Comparison of ENCODE assay signal across 24 mouse cellular contexts in the genomic region with DNA sequence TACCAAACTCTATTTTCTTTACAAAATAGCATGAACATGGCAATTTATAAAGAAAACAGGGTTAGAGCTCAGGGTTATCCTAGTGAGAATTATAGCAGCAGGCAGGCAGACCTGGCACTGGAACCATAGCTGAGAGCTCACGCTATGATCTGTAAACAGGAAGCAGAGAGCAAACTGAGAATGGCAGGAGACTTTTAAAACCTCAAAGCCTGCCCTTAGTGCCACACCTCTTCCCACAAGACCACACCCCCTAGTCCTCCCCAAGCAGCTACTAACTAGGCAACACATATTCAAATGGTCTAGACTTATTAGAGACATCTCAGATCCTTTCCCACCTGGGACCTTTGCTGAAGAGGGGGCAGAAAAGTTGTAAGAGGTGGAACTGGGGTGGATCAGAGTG.
DNase-seq lines count a peak whose midpoint lies in the region; ATAC-seq and TF ChIP-seq lines count a peak whose summit lies in the region.
"Had no signal": no experiment of that assay in that cellular context is flagged by ENCODE, and none has a peak within 500 bp of the region (broad histone marks: within the 10 kb centered on the region; RNA-seq: fewer than 3 reads in every experiment).

No protein-coding gene starts in this region.

- no peak overlapping the region for H3K4me3 ChIP-seq in CH12.LX (replicated peaks in 1 of 3; ENCODE audit: low read depth in 2 of 3, low read length in 2 of 3, poor library complexity in 1 of 3)
- H3K4me3 ChIP-seq in lung, adult 2 months (replicated peaks; ENCODE audit: extremely low read depth, low read depth, low read length): no peak overlapping the region
- H3K4me3 ChIP-seq: embryonic facial prominence, embryonic 15.5 days; erythroblast, embryonic 14.5 days; forebrain, embryonic 10.5 days; forebrain, embryonic 15.5 days; heart, adult 2 months; heart, embryonic 12.5 days; hindbrain, embryonic 13.5 days had no signal

- no peaks in the 10 kb centered on the region for H3K27me3 ChIP-seq in CH12.LX (replicated peaks)
- H3K27me3 ChIP-seq: embryonic facial prominence, embryonic 15.5 days; forebrain, embryonic 15.5 days; heart, embryonic 12.5 days; hindbrain, embryonic 13.5 days had no signal

- no peak for TF ChIP-seq RAD21 in CH12.LX (IDR thresholded peaks at IDR 0.05; ENCODE audit: low read depth, low read length)

- DNase-seq in A20 (ENCODE audit: low read depth, low spot score) (peak; percentile 24), CH12.LX (ENCODE audit: extremely low read depth) (peak; percentile 13)
- DNase-seq in lung, adult 2 months: no peak
- no peak for DNase-seq in adrenal gland, adult (ENCODE audit: inconsistent age in 2 of 2, low spot score in 1 of 2)
- DNase-seq in natural killer cell, adult 2 months (ENCODE audit: low spot score in 2 of 2): no peak
- DNase-seq in cerebellum, postnatal 14 days: no peak
- DNase-seq: adrenal gland, postnatal 14 days; cerebellum, adult 11-12 months; cerebellum, adult 9-11 months; embryo, embryonic 11 days; gastrocnemius, postnatal 10 days; heart, adult 2 months; heart, postnatal 36 days; kidney, adult 9 months had no signal

- no peak overlapping the region for H3K9ac ChIP-seq in CH12.LX (ENCODE audit: insufficient read depth, low read depth)
- H3K9ac ChIP-seq: embryonic facial prominence, embryonic 15.5 days; forebrain, embryonic 15.5 days; heart, embryonic 12.5 days; hindbrain, embryonic 13.5 days had no signal

- no peaks in the 10 kb centered on the region for H3K79me2 ChIP-seq in CH12.LX (replicated peaks; ENCODE audit: control insufficient read depth, extremely low read depth, insufficient read depth, poor library complexity, severe bottlenecking)

- no peak overlapping the region for H3K27ac ChIP-seq in CH12.LX (ENCODE audit: insufficient read depth, low read depth)
- H3K27ac ChIP-seq: embryonic facial prominence, embryonic 15.5 days; forebrain, embryonic 10.5 days; forebrain, embryonic 15.5 days; heart, adult 2 months; hindbrain, embryonic 13.5 days; hindbrain, postnatal 0 days had no signal

- in situ Hi-C loops in CH12.LX (cut with MboI; ENCODE audit: low pct_ligation_motif_present, low pct_unique_long_range_greater_than_20kb, low sequenced_read_pairs): no loop called here

- peak; percentile 45 to 59 for ATAC-seq in hematopoietic stem cell, adult 5-6 weeks (replicated peaks in 1 of 2; ENCODE audit: insufficient read depth in 1 of 2, low FRiP score in 2 of 2, low TSS enrichment in 1 of 2, low read depth in 1 of 2, poor library complexity in 2 of 2, severe bottlenecking in 2 of 2)
- peak; percentile 72 for ATAC-seq in megakaryocyte progenitor cell, adult 5-6 weeks (replicated peaks; ENCODE audit: poor library complexity)
- ATAC-seq: forebrain, embryonic 15.5 days; hindbrain, postnatal 0 days; intestine, embryonic 16.5 days had no signal

- no peak overlapping the region for H3K4me2 ChIP-seq in CH12.LX (ENCODE audit: insufficient read depth, low read depth, poor library complexity, severe bottlenecking)
- H3K4me2 ChIP-seq: embryonic facial prominence, embryonic 15.5 days; forebrain, embryonic 15.5 days; heart, embryonic 12.5 days; hindbrain, embryonic 13.5 days had no signal

- H3K9me3 ChIP-seq in CH12.LX (replicated peaks; ENCODE audit: low read length): no peaks in the 10 kb centered on the region
- H3K9me3 ChIP-seq: embryonic facial prominence, embryonic 15.5 days; forebrain, embryonic 10.5 days; forebrain, embryonic 15.5 days; heart, embryonic 12.5 days; hindbrain, embryonic 13.5 days had no signal

- TF ChIP-seq EP300 in CH12.LX (IDR thresholded peaks at IDR 0.05; ENCODE audit: low read length): no peak

- 5% methylated on average over 1 of the region's 1 CpGs for WGBS in lung, adult 2 months

- TF ChIP-seq POLR2A in CH12.LX (IDR thresholded peaks at IDR 0.05; ENCODE audit: low read depth, low read length): no peak
- TF ChIP-seq POLR2A in lung, adult 2 months (IDR thresholded peaks at IDR 0.05; ENCODE audit: borderline replicate concordance, extremely low read depth, low read depth, low read length): no peak

- dilution Hi-C loops in CH12.LX (cut with MboI; ENCODE audit: extremely low pct_ligation_motif_present, extremely low pct_unique_long_range_greater_than_20kb, low sequenced_read_pairs): no loop called here

- H3K4me1 ChIP-seq in CH12.LX (ENCODE audit: control insufficient read depth in 1 of 2, insufficient read depth in 2 of 2): peaks cover 0 to 4% of the 10 kb centered on the region in 2 experiments; a peak in 1 of 4 replicates
- no peaks in the 10 kb centered on the region for H3K4me1 ChIP-seq in lung, adult 2 months (ENCODE audit: control insufficient read depth, insufficient read depth, low read length)
- H3K4me1 ChIP-seq: embryonic facial prominence, embryonic 15.5 days; forebrain, embryonic 10.5 days; heart, embryonic 12.5 days; hindbrain, embryonic 13.5 days had no signal

- TF ChIP-seq CTCF in CH12.LX (conservative IDR thresholded peaks at IDR 0.05 in 1 of 2, IDR thresholded peaks at IDR 0.05 in 1 of 2; ENCODE audit: low read depth in 2 of 2, low read length in 2 of 2): no peak
- no peak for TF ChIP-seq CTCF in lung, adult 2 months (IDR thresholded peaks at IDR 0.05; ENCODE audit: insufficient read depth, low read length)

- no peaks in the 10 kb centered on the region for H3K36me3 ChIP-seq in CH12.LX (replicated peaks in 1 of 2; ENCODE audit: control insufficient read depth in 1 of 2, insufficient read depth in 1 of 2, low read length in 1 of 2)
- H3K36me3 ChIP-seq: embryonic facial prominence, embryonic 15.5 days; forebrain, embryonic 10.5 days; forebrain, embryonic 15.5 days; heart, embryonic 12.5 days; hindbrain, embryonic 13.5 days had no signal

TF ChIP-seq in CH12.LX, 34 proteins besides CTCF, POLR2A, EP300 and RAD21:
- no peak for TF ChIP-seq ZMIZ1 (IDR thresholded peaks at IDR 0.05; ENCODE audit: low read depth, low read length)
- TF ChIP-seq USF2 (conservative IDR thresholded peaks at IDR 0.05; ENCODE audit: low read depth, low read length): no peak
- TF ChIP-seq BHLHE40 (IDR thresholded peaks at IDR 0.05; ENCODE audit: low read depth, low read length): no peak
- no peak for TF ChIP-seq MXI1 (IDR thresholded peaks at IDR 0.05; ENCODE audit: low read depth, low read length)
- no peak for TF ChIP-seq JUND (conservative IDR thresholded peaks at IDR 0.05; ENCODE audit: low read depth, low read length)
- no peak for TF ChIP-seq SIN3A (IDR thresholded peaks at IDR 0.05; ENCODE audit: low read length)
- no peak for TF ChIP-seq JUN (IDR thresholded peaks at IDR 0.05; ENCODE audit: insufficient read depth, low read depth, low read length)
- no peak for TF ChIP-seq UBTF (IDR thresholded peaks at IDR 0.05; ENCODE audit: low read depth, low read length)
- no peak for TF ChIP-seq KAT2A (IDR thresholded peaks at IDR 0.05; ENCODE audit: insufficient replicate concordance, low read length)
- no peak for TF ChIP-seq POLR2AphosphoS2 (IDR thresholded peaks at IDR 0.05; ENCODE audit: low read depth, low read length)

Comparison
In these comparisons a context has a peak if more than half of its experiments do, and no peak if none do; other contexts are left out.
1. DNase-seq: peak in A20 (single experiment) and CH12.LX (single experiment); none in lung, adult 2 months (single experiment), adrenal gland, adult (0 of 2), natural killer cell, adult 2 months (0 of 2) and cerebellum, postnatal 14 days (0 of 2).